Mouse (Mus musculus): ENCODE results near the gene Ist1. TPM values are rescaled to one million over a fixed set of nuclear protein-coding genes. Genes with fewer than 3 reads are reported as not detected.

Gene Ist1
- polyA plus RNA-seq, 2 experiments = 109 to 149 TPM

- peak; percentile 4 for DNase-seq (ENCODE audit: low spot score)
- Histone ChIP-seq H3K4me3 (replicated peaks; ENCODE audit: low read length) (peak overlapping the region; percentile 98), H3K4me1 (ENCODE audit: control insufficient read depth, insufficient read depth, low read length) (peaks cover 11% of the 10 kb centered on the region; the same call in 1 of the 2 replicates), H3K9ac (ENCODE audit: low read depth, low read length, severe bottlenecking) (peak overlapping the region; percentile 99), H3K4me2 (replicated peaks; ENCODE audit: low read depth, low read length, severe bottlenecking) (peak overlapping the region; percentile 60), H3K27me3 (ENCODE audit: control insufficient read depth, insufficient read depth, low read length) (no peaks in the 10 kb centered on the region), H3K27ac (replicated peaks; ENCODE audit: low read depth, low read length) (peak overlapping the region; percentile 97), H3K36me3 (ENCODE audit: control insufficient read depth, insufficient read depth, low read length) (peaks cover 35% of the 10 kb centered on the region), H3K9me3 (ENCODE audit: control insufficient read depth, low read length) (no peaks in the 10 kb centered on the region)
- ATAC-seq (ENCODE audit: low FRiP score, low read depth) = peak; percentile 24
- under 1% methylated on average over 24 of the region's 30 CpGs for WGBS
- no peak for TF ChIP-seq POLR2A (IDR thresholded peaks at IDR 0.05; ENCODE audit: borderline replicate concordance, extremely low read depth, insufficient read depth, insufficient read length)
Measured at GRCm38 (mm10) chr8:109706076-109706873, 13.2 kb upstream of the Ist1 start.

GRCm38 (mm10) chr8:109705320-109706075 is 12.4 kb upstream of the Ist1 start, which contains the start of gene Zfp821:
Zfp821 (plus strand) TSS chr8:109705546.
- peak within 1 kb of the TSS; percentile 97 for H3K27ac ChIP-seq (replicated peaks; ENCODE audit: low read depth, low read length)
- TF ChIP-seq POLR2A (IDR thresholded peaks at IDR 0.05; ENCODE audit: borderline replicate concordance, extremely low read depth, insufficient read depth, insufficient read length) = 0 out of 2 replicates have a peak, but pooled peaks have one; percentile 34
- H3K4me3 ChIP-seq (replicated peaks; ENCODE audit: low read length) = peak within 1 kb of the TSS; percentile 98
- no peaks in the 10 kb centered on the region for H3K27me3 ChIP-seq (ENCODE audit: control insufficient read depth, insufficient read depth, low read length)
- DNase-seq (ENCODE audit: low spot score) (peak; percentile 94), ATAC-seq (ENCODE audit: low FRiP score, low read depth) (peak; percentile 88)
- H3K4me2 ChIP-seq (replicated peaks; ENCODE audit: low read depth, low read length, severe bottlenecking) = peak within 1 kb of the TSS; percentile 60
- H3K9ac ChIP-seq (ENCODE audit: low read depth, low read length, severe bottlenecking) = peak within 1 kb of the TSS; percentile 99
- H3K36me3 ChIP-seq (ENCODE audit: control insufficient read depth, insufficient read depth, low read length) = peaks cover 27% of the 10 kb centered on the region
- no peaks in the 10 kb centered on the region for H3K9me3 ChIP-seq (ENCODE audit: control insufficient read depth, low read length)
- H3K4me1 ChIP-seq (ENCODE audit: control insufficient read depth, insufficient read depth, low read length) = peaks cover 11% of the 10 kb centered on the region; the same call in 1 of the 2 replicates
- 4% methylated on average over 47 of the region's 100 CpGs for WGBS

GRCm38 (mm10) chr8:109704565-109705319 is 11.7 kb upstream of the Ist1 start:
- no peak for TF ChIP-seq POLR2A (IDR thresholded peaks at IDR 0.05; ENCODE audit: borderline replicate concordance, extremely low read depth, insufficient read depth, insufficient read length)
- Histone ChIP-seq H3K4me2 (replicated peaks; ENCODE audit: low read depth, low read length, severe bottlenecking) (peak overlapping the region; percentile 60), H3K27me3 (ENCODE audit: control insufficient read depth, insufficient read depth, low read length) (no peaks in the 10 kb centered on the region), H3K9ac (ENCODE audit: low read depth, low read length, severe bottlenecking) (peak overlapping the region; percentile 99), H3K27ac (replicated peaks; ENCODE audit: low read depth, low read length) (peak overlapping the region; percentile 46; the same call in 1 of the 2 replicates), H3K4me3 (replicated peaks; ENCODE audit: low read length) (peak overlapping the region; percentile 98), H3K9me3 (ENCODE audit: control insufficient read depth, low read length) (no peaks in the 10 kb centered on the region), H3K36me3 (ENCODE audit: control insufficient read depth, insufficient read depth, low read length) (peaks cover 20% of the 10 kb centered on the region), H3K4me1 (ENCODE audit: control insufficient read depth, insufficient read depth, low read length) (peaks cover 11% of the 10 kb centered on the region; the same call in 1 of the 2 replicates)
- ATAC-seq (ENCODE audit: low FRiP score, low read depth) (peak; percentile 27), DNase-seq (ENCODE audit: low spot score) (no peak)
- 12% methylated on average over 23 of the region's 24 CpGs for WGBS

- no peak for TF ChIP-seq POLR2A (IDR thresholded peaks at IDR 0.05; ENCODE audit: borderline replicate concordance, extremely low read depth, insufficient read depth, insufficient read length)
- Histone ChIP-seq H3K9me3 (ENCODE audit: control insufficient read depth, low read length) (no peaks in the 10 kb centered on the region), H3K36me3 (ENCODE audit: control insufficient read depth, insufficient read depth, low read length) (no peaks in the 10 kb centered on the region), H3K27me3 (ENCODE audit: control insufficient read depth, insufficient read depth, low read length) (no peaks in the 10 kb centered on the region), H3K4me3 (replicated peaks; ENCODE audit: low read length) (no peak overlapping the region), H3K4me1 (ENCODE audit: control insufficient read depth, insufficient read depth, low read length) (peaks cover 10% of the 10 kb centered on the region; the same call in 1 of the 2 replicates), H3K27ac (replicated peaks; ENCODE audit: low read depth, low read length) (no peak overlapping the region), H3K9ac (ENCODE audit: low read depth, low read length, severe bottlenecking) (no peak overlapping the region), H3K4me2 (replicated peaks; ENCODE audit: low read depth, low read length, severe bottlenecking) (no peak overlapping the region)
- 85% methylated on average over 3 of the region's 3 CpGs for WGBS
- ATAC-seq (ENCODE audit: low FRiP score, low read depth) (no peak), DNase-seq (ENCODE audit: low spot score) (no peak)
Measured at GRCm38 (mm10) chr8:109698477-109698876, 5.4 kb upstream of the Ist1 start.
